Mouse (Mus musculus) midbrain, embryonic 13.5 days (tissue): ENCODE data around the gene Smpd3. TPM values are rescaled to one million over a fixed set of nuclear protein-coding genes. Genes with fewer than 3 reads are reported as not detected.
A peak's percentile ranks its signal among the peaks of the same experiment; 100 is the strongest.

Experiments used
- ATAC-seq: fragments of 200-750 bp; cut with Nextera tagmentation; 2 replicates; pipeline ENCODE4 v1.8.0; 2017; ENCODE audit warnings: mild to moderate bottlenecking, moderate TSS enrichment, moderate library complexity
- H3K27ac ChIP-seq: fragments of 300-500 bp; sonication (generic); 2 replicates; pipeline ENCODE4 v1.5.1; 2015; ENCODE audit warnings: inconsistent platforms, mild to moderate bottlenecking, moderate library complexity
- H3K27me3 ChIP-seq: fragments of 300-500 bp; sonication (generic); 2 replicates; pipeline ENCODE4 v1.6.1; 2015; ENCODE audit warnings: mild to moderate bottlenecking, inconsistent platforms
- H3K36me3 ChIP-seq: fragments of 300-500 bp; sonication (generic); 2 replicates; pipeline ENCODE4 v1.6.1; 2015; ENCODE audit warnings: mild to moderate bottlenecking, inconsistent platforms
- H3K4me1 ChIP-seq: fragments of 300-500 bp; sonication (generic); replicated peaks from 2 replicates; pipeline ENCODE4 v1.6.1; 2015; ENCODE audit warnings: inconsistent platforms
- H3K4me2 ChIP-seq: fragments of 300-500 bp; sonication (generic); replicated peaks from 2 replicates; pipeline ENCODE4 v1.6.1; 2015; ENCODE audit warnings: moderate library complexity, mild to moderate bottlenecking, inconsistent platforms
- H3K4me3 ChIP-seq: fragments of 300-500 bp; sonication (generic); replicated peaks from 2 replicates; pipeline ENCODE4 v1.5.1; 2015; ENCODE audit warnings: mild to moderate bottlenecking, inconsistent platforms
- H3K9ac ChIP-seq: fragments of 300-500 bp; sonication (generic); replicated peaks from 2 replicates; pipeline ENCODE4 v1.6.1; 2015; ENCODE audit warnings: mild to moderate bottlenecking, inconsistent platforms
- H3K9me3 ChIP-seq: fragments of 300-500 bp; sonication (generic); 2 replicates; pipeline ENCODE4 v1.6.1; 2016; ENCODE audit warnings: mild to moderate bottlenecking, inconsistent platforms
- WGBS: fragments of 180-500 bp; shearing (Covaris S2); methylation state at CpG from one replicate; pipeline ENCODE4 v1.1.7; 2015; 5-methylcytosine and 5-hydroxymethylcytosine counted together
- polyA plus RNA-seq: library from polyadenylated mRNA; unstranded; fragments of >200 nt; fragmentation: Nextera tagmentation; extraction: Ambion mirVana; gene quantifications from 2 replicates; pipeline ENCODE4 v1.2.1, GENCODE M21; 2015

The Smpd3 gene
- polyA plus RNA-seq, 1 experiment from 2014 or later = 45.3 TPM

- Histone ChIP-seq H3K36me3 (peaks cover 38% of the 10 kb centered on the region), H3K9ac (no peak overlapping the region), H3K4me2 (no peak overlapping the region), H3K27ac (no peak overlapping the region), H3K9me3 (no peaks in the 10 kb centered on the region), H3K4me1 (no peaks in the 10 kb centered on the region), H3K27me3 (no peaks in the 10 kb centered on the region), H3K4me3 (no peak overlapping the region)
- ATAC-seq = no peak
- WGBS = 58% methylated on average over 5 of the region's 5 CpGs
Measured at GRCm38 (mm10) chr8:106280154-106280553, 57.6 kb downstream of the Smpd3 start.

- Histone ChIP-seq H3K4me1 (no peaks in the 10 kb centered on the region), H3K9me3 (no peaks in the 10 kb centered on the region), H3K4me3 (no peak overlapping the region), H3K27me3 (no peaks in the 10 kb centered on the region), H3K36me3 (peaks cover 30% of the 10 kb centered on the region), H3K27ac (no peak overlapping the region), H3K9ac (no peak overlapping the region), H3K4me2 (no peak overlapping the region)
- no peak for ATAC-seq
- WGBS = 85% methylated on average over 11 of the region's 11 CpGs
Measured at GRCm38 (mm10) chr8:106278367-106279042, 59.3 kb downstream of the Smpd3 start.

GRCm38 (mm10) chr8:106276709-106277317, 61.0 kb downstream of the Smpd3 start:
- no peak overlapping the region for H3K27ac ChIP-seq
- WGBS = 85% methylated on average over 5 of the region's 5 CpGs
- H3K4me2 ChIP-seq = no peak overlapping the region
- H3K4me1 ChIP-seq = peaks cover 7% of the 10 kb centered on the region
- H3K9ac ChIP-seq = no peak overlapping the region
- no peaks in the 10 kb centered on the region for H3K27me3 ChIP-seq
- H3K4me3 ChIP-seq = no peak overlapping the region
- peaks cover 22% of the 10 kb centered on the region for H3K36me3 ChIP-seq
- no peak for ATAC-seq
- no peaks in the 10 kb centered on the region for H3K9me3 ChIP-seq

- H3K9me3 ChIP-seq = no peaks in the 10 kb centered on the region
- H3K27me3 ChIP-seq = no peaks in the 10 kb centered on the region
- ATAC-seq = no peak
- H3K4me2 ChIP-seq = no peak overlapping the region
- no peak overlapping the region for H3K4me3 ChIP-seq
- no peak overlapping the region for H3K27ac ChIP-seq
- 92% methylated on average over 3 of the region's 3 CpGs for WGBS
- H3K36me3 ChIP-seq = peaks cover 12% of the 10 kb centered on the region; the same call in 1 of the 2 replicates
- H3K9ac ChIP-seq = no peak overlapping the region
- peaks cover 36% of the 10 kb centered on the region for H3K4me1 ChIP-seq
Measured at GRCm38 (mm10) chr8:106273468-106273867, 64.3 kb downstream of the Smpd3 start.

GRCm38 (mm10) chr8:106271378-106271777, 66.4 kb downstream of the Smpd3 start:
- Histone ChIP-seq H3K27me3 (no peaks in the 10 kb centered on the region), H3K9me3 (no peaks in the 10 kb centered on the region), H3K36me3 (0 out of 2 replicates have a peak, but pooled peaks cover 3% of the 10 kb centered on the region), H3K9ac (no peak overlapping the region), H3K4me3 (no peak overlapping the region), H3K27ac (peak overlapping the region; percentile 61), H3K4me1 (peaks cover 36% of the 10 kb centered on the region), H3K4me2 (no peak overlapping the region)
- WGBS = 44% methylated on average over 4 of the region's 4 CpGs
- no peak for ATAC-seq

- no peaks in the 10 kb centered on the region for H3K27me3 ChIP-seq
- no peaks in the 10 kb centered on the region for H3K9me3 ChIP-seq
- H3K27ac ChIP-seq = peak overlapping the region; percentile 61
- no peak overlapping the region for H3K4me2 ChIP-seq
- 1% methylated on average over 5 of the region's 5 CpGs for WGBS
- peaks cover 5% of the 10 kb centered on the region for H3K36me3 ChIP-seq
- peak overlapping the region; percentile 32; the same call in 1 of the 2 replicates for H3K9ac ChIP-seq
- peaks cover 36% of the 10 kb centered on the region for H3K4me1 ChIP-seq
- no peak overlapping the region for H3K4me3 ChIP-seq
- ATAC-seq = peak; percentile 55
Measured at GRCm38 (mm10) chr8:106270804-106271203, 67.0 kb downstream of the Smpd3 start.

GRCm38 (mm10) chr8:106268710-106269346, 69.0 kb downstream of the Smpd3 start:
- Histone ChIP-seq H3K9me3 (no peaks in the 10 kb centered on the region), H3K27ac (no peak overlapping the region), H3K4me3 (no peak overlapping the region), H3K9ac (no peak overlapping the region), H3K4me1 (peaks cover 39% of the 10 kb centered on the region), H3K36me3 (peaks cover 24% of the 10 kb centered on the region), H3K27me3 (no peaks in the 10 kb centered on the region), H3K4me2 (no peak overlapping the region)
- WGBS = 64% methylated on average over 5 of the region's 5 CpGs
- no peak for ATAC-seq

GRCm38 (mm10) chr8:106265398-106265797, 72.4 kb downstream of the Smpd3 start:
- ATAC-seq = no peak
- Histone ChIP-seq H3K27me3 (no peaks in the 10 kb centered on the region), H3K4me2 (no peak overlapping the region), H3K4me3 (no peak overlapping the region), H3K27ac (no peak overlapping the region), H3K4me1 (peaks cover 41% of the 10 kb centered on the region), H3K9me3 (no peaks in the 10 kb centered on the region), H3K9ac (no peak overlapping the region), H3K36me3 (peaks cover 49% of the 10 kb centered on the region)
- WGBS = 85% methylated on average over 17 of the region's 17 CpGs

- no peak overlapping the region for H3K4me3 ChIP-seq
- 82% methylated on average over 4 of the region's 4 CpGs for WGBS
- H3K4me1 ChIP-seq = peaks cover 26% of the 10 kb centered on the region
- ATAC-seq = no peak
- no peaks in the 10 kb centered on the region for H3K9me3 ChIP-seq
- H3K36me3 ChIP-seq = peaks cover 64% of the 10 kb centered on the region
- no peak overlapping the region for H3K4me2 ChIP-seq
- H3K27me3 ChIP-seq = no peaks in the 10 kb centered on the region
- H3K9ac ChIP-seq = no peak overlapping the region
- peak overlapping the region; percentile 16; the same call in 1 of the 2 replicates for H3K27ac ChIP-seq
Measured at GRCm38 (mm10) chr8:106263928-106264327, 73.9 kb downstream of the Smpd3 start.

- no peak overlapping the region for H3K27ac ChIP-seq
- peaks cover 76% of the 10 kb centered on the region for H3K36me3 ChIP-seq
Measured at GRCm38 (mm10) chr8:106262343-106262742, 75.4 kb downstream of the Smpd3 start.

GRCm38 (mm10) chr8:106260894-106261293, 76.9 kb downstream of the Smpd3 start:
- no peak overlapping the region for H3K4me2 ChIP-seq
- H3K9ac ChIP-seq = no peak overlapping the region
- no peaks in the 10 kb centered on the region for H3K27me3 ChIP-seq
- no peaks in the 10 kb centered on the region for H3K9me3 ChIP-seq
- peak; percentile 59; the same call in 1 of the 2 replicates for ATAC-seq
- H3K36me3 ChIP-seq = peaks cover 87% of the 10 kb centered on the region
- WGBS = 76% methylated on average over 4 of the region's 4 CpGs
- H3K4me3 ChIP-seq = no peak overlapping the region
- H3K4me1 ChIP-seq = peaks cover 26% of the 10 kb centered on the region
- 0 out of 2 replicates have a peak overlapping the region, but pooled peaks have one; percentile 28 for H3K27ac ChIP-seq

More at GRCm38 (mm10) chr8:106262343-106262742, 75.4 kb downstream of the Smpd3 start:
- no peaks in the 10 kb centered on the region for H3K27me3 ChIP-seq
- WGBS = 73% methylated on average over 5 of the region's 5 CpGs
- no peak overlapping the region for H3K4me2 ChIP-seq
- H3K9me3 ChIP-seq = no peaks in the 10 kb centered on the region
- no peak overlapping the region for H3K4me3 ChIP-seq
- peaks cover 26% of the 10 kb centered on the region for H3K4me1 ChIP-seq
- ATAC-seq = no peak
- no peak overlapping the region for H3K9ac ChIP-seq

GRCm38 (mm10) chr8:106259579-106260255, 78.1 kb downstream of the Smpd3 start:
- H3K36me3 ChIP-seq = peaks cover 87% of the 10 kb centered on the region
- H3K4me2 ChIP-seq = no peak overlapping the region
- no peak overlapping the region for H3K9ac ChIP-seq
- H3K4me3 ChIP-seq = no peak overlapping the region
- 94% methylated on average over 10 of the region's 10 CpGs for WGBS
- H3K4me1 ChIP-seq = peaks cover 26% of the 10 kb centered on the region
- H3K9me3 ChIP-seq = no peaks in the 10 kb centered on the region
- no peaks in the 10 kb centered on the region for H3K27me3 ChIP-seq
- no peak for ATAC-seq
- H3K27ac ChIP-seq = no peak overlapping the region
